Mouse (Mus musculus) cerebellum, postnatal 10 days (tissue): ENCODE measurements around the gene Znhit6.
A peak's percentile ranks its signal among the peaks of the same experiment; 100 is the strongest.

Source experiments
- DNase-seq, 2 experiments: peaks; one replicate each; pipeline ENCODE4 v3.0.0; 2021; ENCODE audit warnings: mixed read lengths in 2 of 2

Znhit6 gene

DNA sequence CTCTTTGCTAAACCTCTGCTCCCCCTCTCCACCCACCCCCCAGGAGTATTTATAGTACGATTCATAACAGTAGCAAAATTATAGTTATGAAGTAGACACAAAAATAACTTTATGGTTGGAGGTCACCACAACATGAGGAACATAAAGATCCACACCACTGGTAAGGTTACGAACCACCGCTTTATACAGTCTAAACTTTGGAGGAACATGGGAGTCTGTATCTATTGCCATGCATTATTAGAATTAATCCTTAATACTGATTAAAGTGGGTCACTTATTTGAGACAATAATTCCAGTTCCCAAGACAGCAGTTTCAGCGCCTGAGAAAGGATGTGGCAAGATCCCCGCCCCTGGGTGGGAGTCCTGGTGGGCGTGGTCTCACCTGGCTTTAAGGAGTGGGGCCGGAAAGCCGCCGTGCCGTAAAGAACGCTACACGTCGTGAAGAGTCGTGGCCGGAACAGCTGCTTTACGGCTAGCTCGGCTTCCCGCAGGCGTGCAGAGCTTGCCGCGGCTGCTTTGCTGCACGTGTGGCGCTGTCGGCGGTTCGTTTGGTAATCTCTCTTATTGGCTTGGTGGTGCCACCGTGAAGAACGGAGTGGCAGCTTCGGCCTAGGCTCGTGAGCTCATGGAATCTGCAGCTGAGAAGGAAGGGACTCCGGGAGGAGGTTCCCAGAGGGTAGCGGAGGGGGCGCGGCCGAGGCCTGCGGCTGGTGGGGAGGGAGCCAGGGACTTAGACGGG lies at the start of gene Znhit6:
Gene Znhit6, plus strand, starts transcription at position 463 of the 739 bp plus-strand sequence.
- DNase-seq: peak; percentile 96 to 97

GRCm38 (mm10) chr3:145537870-145538269 lies 38.1 kb upstream of the Znhit6 start:
- DNase-seq: no peak

DNA sequence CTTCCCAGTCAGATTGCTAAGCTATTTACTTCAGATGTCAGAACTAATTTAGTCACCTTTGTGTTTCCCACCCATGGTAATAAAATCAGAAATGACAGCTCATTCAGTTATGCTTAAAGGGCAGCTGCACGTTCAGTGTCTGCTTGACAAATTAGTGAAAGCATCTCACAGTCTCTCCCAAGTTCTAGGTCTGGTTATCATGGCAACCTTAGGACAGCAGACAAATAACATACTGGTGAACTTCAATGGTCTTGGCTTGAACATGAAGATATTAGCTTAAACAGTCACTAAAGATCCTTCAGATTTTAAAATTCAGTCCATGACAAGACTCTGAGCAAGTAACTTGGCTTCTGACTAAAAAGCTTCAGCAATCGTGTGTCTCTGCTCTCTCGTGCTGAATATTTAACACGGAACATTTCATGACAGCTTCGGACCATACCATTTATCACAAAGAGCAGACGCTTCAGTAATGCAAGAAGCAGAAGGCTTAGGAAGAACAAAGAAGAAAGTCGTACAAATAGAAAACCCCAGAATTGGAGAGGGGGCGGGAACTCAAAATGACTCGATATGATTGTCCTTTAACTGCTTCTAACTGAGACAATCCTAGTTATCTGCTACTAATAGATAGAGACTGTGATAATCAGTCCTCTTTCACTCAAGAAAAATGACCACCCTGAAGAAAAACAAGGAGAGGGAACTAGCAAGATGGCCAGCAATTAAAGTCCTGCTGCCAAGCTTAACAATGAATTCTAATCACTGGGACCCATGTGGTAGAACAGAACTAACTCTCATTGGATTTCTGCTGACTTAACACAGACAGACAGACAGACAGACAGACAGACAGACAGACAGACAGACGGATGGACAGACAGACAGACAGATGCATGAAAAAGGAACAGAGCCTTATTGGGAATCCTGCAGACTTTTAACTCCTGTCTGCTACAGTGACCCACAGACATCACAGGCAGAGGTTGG lies 27.3 kb upstream of the Znhit6 start:
- DNase-seq: no peak

DNA sequence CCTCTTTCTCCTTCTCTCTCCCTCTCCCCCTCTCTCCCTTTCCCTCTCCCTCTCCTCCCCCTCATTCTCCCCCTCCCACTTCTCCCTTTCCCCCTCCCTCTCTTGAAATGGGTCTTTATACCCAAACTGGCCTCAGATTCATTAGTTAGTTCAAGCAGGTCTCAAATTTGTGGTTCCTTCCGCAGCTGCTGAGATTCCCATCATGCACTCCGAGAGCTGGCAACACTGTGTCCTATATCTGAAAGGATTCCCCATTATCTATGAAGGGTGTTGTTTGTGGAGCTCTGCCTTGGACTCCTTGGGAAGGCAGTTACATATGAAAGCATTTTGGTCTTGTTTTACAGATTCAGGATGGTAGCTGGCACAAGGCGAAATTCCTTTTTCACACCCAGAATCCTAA lies 25.8 kb upstream of the Znhit6 start:
- DNase-seq: no peak

DNA sequence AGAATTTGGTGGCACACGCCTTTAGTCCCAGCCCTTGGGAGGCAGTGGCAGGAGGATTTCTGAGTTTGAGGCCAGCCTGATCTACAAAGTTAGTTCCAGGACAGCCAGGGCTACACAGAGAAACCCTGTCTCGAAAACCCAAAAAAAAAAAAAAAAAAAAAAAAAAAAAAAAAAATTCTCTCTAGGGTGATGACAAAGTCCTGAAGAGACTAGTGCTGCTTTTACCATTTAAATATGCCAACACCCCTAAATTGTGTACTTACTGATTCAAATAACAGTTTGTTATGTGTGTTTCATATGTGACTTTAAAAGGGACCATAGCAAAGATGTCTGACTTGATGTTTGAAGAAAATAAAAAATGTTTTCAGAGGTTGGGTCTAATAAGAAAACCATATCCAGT lies 21.6 kb upstream of the Znhit6 start:
- no peak for DNase-seq

DNA sequence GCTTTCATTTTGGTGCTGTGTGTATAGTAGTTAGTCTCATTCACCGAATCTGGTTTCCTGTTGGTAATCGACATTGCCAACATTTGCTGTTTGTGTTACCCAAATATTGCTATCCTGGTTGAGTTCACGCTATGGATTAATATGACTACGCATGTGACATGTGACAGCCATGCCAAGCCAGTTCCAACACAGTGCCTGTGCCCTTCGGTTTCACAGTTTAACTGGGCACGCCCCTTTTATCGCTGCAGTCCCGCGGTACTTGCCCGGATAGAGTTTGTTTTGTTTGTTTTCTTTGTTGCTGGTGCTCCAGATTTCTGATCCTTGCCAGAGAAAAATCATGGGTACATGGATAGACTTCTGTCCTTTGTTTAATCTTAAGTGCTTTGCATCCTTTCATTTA lies 19.8 kb upstream of the Znhit6 start:
- no peak for DNase-seq

GRCm38 (mm10) chr3:145559675-145560074 lies 16.3 kb upstream of the Znhit6 start:
- DNase-seq: no peak

DNA sequence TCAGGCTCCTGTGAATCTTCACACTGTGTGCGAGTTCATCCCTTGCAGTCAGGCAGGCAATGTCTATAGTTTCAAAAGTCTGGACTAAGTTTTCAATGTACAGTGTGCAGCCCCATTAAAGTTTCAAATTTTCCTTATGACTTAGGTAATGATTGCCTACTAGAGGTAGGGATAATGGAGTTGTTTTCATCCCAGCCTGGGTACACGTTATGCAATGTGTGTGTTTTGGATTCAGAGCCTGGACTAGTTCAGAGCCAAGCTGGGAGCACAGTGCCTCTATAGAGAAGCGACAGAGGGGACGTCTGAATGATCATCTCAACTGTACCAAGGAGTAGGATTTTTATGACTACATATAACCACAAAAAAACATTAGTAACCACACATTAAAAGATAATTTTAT lies 15.9 kb upstream of the Znhit6 start:
- DNase-seq: no peak

DNA sequence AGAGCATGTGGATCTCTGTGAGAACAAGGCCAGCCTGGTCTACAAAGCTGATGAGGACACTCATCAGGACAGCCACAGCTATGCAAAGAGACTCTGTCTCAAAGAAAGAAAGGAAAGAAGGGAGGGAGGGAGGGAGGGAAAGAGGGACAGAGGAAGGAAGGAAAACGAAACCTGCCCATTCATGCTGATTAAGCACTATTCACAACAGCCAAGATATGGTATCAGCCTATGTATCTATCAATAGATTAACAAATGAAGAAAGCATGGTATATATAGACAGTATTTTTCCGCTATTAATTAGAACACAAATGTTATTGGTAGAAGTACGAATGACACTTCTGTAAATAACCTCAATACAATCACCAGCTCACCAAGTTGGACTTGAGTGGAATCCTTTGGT lies 1.5 kb upstream of the Znhit6 start:
- no peak for DNase-seq

GRCm38 (mm10) chr3:145575340-145575739 lies 665 bp upstream of the Znhit6 start:
- DNase-seq: no peak

DNA sequence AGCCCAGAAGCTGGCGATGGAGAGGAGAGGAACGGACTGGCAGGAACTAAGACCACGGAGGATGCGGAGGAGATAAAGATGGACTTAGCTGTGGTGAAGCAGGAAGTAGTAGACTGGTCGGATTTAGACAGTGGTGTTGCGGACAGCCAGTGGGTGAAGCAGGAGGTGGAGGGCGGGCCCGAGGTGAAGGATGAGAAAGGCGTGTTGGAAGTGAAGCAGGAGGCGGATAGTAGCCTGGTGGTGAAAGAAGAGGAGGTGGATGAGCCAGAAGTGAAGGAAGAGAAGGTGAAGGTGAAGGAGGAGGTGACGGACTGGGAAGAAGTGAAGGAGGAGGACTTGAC lies 447 bp downstream of the Znhit6 start:
- no peak for DNase-seq

- DNase-seq: peak in 1 of 2 experiments; percentile 13
These were observed 871 bp downstream of the Znhit6 start for GRCm38 (mm10) chr3:145576876-145577275.

DNA sequence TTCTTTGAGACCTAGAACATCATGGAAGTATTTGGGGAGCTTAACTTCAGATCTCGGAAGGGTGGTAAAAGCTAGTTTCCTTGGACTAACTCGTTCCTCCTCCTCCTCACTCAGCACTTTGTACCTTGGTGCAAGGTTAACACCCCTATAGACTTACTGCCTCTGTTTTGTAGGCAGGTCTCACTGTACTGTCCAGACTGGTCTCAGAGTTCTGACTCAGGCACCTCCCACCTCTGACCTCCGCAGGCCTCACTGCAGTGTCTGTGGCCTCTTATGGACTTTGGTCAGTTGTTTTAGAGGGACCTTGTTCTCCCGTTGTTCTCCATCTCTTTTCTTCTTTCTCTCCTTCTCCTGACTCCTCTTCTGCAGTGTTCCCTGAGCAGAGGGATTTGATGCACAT lies 7.0 kb downstream of the Znhit6 start:
- no peak for DNase-seq

DNA sequence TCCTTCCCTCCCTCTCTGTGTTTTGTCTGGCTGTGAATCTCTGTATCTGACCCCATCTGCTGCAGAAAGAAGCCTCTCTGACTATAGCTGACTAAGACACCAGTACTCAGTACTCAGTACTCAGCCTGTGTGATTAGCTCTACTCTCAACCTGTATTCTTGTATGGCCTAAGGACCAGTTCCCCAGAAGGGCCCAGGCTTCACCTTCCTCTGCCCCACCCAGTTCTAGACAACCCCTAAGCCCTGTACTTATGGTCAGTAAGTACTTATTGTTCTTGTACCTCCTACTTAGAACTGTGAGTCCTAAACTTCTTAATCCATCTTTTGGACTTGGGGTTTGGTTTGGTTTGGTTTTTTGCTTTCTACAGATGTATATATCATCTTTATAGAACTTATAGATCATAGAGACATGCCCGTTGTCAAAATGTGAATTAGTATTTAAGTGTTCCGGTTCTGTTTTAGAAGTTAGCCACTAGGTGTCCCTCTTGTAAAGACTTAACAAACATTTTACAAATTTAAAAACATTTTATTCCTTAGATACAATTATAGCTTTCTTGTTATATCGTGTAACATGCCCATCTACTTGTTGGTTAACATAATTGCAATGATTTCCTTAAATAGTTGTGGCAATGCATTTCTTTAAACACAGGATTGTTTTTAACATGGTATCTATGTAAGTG lies 7.7 kb downstream of the Znhit6 start:
- DNase-seq: peak in 1 of 2 experiments; percentile 7

- DNase-seq: no peak
These were observed 14.6 kb downstream of the Znhit6 start for GRCm38 (mm10) chr3:145590562-145590961.

DNA sequence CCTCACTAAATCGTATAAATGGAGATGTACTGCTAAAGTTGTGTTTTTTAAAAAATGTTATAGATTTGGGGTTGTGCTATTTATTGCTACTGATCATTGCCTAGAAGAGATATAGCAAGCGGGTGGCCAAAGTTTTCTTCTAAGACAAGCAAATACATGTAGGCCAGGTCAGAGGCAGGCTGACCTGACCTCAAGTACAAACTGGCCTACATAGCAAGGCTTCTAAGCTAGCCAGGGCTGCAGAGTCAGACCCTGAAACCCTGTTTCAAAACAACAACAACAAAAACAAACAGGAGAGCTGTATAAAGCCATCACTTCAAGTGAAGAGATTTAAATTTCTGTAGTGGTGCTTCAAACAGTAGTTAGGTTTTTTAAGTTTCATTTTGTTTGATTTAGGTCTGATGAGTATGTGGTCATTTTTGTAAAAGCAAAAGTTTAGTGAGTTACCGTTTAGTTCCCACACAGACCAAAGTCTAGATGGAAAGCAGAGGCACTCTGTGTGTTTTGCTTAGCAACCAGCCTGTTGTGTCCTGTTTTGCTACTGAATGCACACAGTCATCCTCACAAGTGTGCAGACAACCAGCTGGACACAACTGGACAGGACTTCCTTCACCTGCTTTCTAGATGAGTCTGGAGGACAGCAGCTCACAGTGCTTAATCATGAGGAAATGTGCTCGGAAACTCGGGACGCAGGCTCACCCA lies 16.0 kb downstream of the Znhit6 start:
- DNase-seq: no peak

- no peak for DNase-seq
These were observed 19.3 kb downstream of the Znhit6 start for GRCm38 (mm10) chr3:145595354-145595753.

DNA sequence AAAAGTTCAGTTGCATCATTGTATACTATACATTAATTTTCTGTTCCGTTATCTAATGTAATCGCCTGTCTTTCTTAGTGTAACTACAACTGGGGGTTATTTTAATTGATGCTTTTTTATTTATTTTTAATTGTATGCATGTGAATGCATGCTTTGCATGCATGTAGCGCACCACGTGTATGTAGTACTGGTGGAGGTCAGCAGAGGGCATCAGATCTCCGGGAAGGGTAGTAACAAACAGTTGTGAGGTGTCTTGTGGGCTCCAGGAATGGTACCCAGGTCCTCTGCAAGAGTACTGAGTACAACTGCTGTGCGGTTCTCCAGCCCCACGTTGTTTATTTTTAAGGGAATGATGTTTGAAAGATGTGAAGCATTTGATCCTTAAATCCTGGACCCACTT lies 23.1 kb downstream of the Znhit6 start:
- no peak for DNase-seq

DNA sequence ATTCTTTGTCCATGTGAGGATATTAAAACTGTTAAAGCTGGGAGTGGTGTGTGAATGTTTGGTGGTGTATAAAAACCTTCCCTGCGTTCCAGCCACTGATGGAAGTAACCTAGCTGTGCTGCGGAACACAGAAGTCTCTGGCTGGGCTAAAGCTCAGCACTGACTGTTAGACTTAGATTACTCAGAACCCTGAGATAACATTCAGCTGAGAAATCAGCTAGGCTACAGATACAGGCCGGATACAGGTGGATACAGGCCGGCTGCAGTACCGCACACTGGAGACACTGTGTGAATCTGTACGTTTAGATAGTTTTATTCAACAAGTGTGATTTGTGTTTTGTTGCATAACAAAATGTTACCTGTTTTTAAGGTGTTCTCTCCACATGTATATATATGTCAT lies 24.8 kb downstream of the Znhit6 start:
- no peak for DNase-seq

DNA sequence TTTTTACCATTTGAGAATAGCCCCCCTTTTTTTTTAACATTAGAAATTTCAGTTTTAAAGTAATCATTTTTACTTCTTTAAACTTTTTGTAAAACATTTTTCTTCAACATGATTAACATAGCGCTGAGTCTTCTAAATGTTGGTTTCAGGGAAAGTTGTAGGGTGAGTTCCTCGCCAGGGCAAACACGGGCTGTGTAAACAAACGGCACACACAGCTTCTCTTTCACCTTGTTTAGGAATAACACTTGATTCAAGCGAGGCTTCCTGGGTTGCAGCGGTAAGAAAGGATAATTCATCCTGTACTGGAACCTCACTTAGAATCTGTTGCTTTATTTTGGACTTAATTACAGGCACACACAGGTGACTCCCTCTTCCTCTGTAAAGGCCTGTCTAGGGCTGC lies 25.3 kb downstream of the Znhit6 start:
- DNase-seq: no peak

GRCm38 (mm10) chr3:145602410-145603206 lies 26.6 kb downstream of the Znhit6 start:
- DNase-seq: no peak
